Mouse (Mus musculus) thymus, adult 2 months (tissue): Measurements from ENCODE around the gene Glod4.

ENCODE experiments used
- CTCF ChIP-seq: fragments of 200-500 bp; IDR thresholded peaks from 2 replicates; pipeline ENCODE4 v1.5.1; 2012; ENCODE audit warnings: mild to moderate bottlenecking, control low read depth, low read length, moderate library complexity, borderline replicate concordance; ENCODE audit not compliant: control insufficient read depth, poor library complexity, insufficient read depth; ENCODE audit errors: extremely low read depth
- POLR2A ChIP-seq: fragments of 200-500 bp; IDR thresholded peaks from 2 replicates; pipeline ENCODE4 v1.6.1; 2012; ENCODE audit warnings: mild to moderate bottlenecking, low read length, control low read depth, moderate library complexity; ENCODE audit not compliant: control insufficient read depth, poor library complexity, insufficient read depth; ENCODE audit errors: extremely low read depth

GRCm38 (mm10) chr11:76253918-76254264, 10.4 kb upstream of the Glod4 start:
- TF ChIP-seq CTCF (no peak), POLR2A (no peak)
